Mouse (Mus musculus) CH12.LX (cell line): ENCODE results near the gene Eps8. TPM values are rescaled to one million over a fixed set of nuclear protein-coding genes. Genes with fewer than 3 reads are reported as not detected.

Experiments
- DNase-seq: peaks from one replicate; pipeline ENCODE4 v3.0.0-alpha.2; 2013; ENCODE audit errors: extremely low read depth
- H3K27ac ChIP-seq: 2 replicates; pipeline ENCODE4 v1.5.1; 2012; ENCODE audit warnings: low read depth, mild to moderate bottlenecking, control low read depth, moderate library complexity; ENCODE audit not compliant: insufficient read depth
- H3K27me3 ChIP-seq: replicated peaks from 2 replicates; pipeline ENCODE3; 2012; ENCODE audit warnings: inconsistent platforms
- H3K36me3 ChIP-seq, 2 experiments: replicated peaks in 1 of 2; 2 replicates each; pipeline versions ENCODE3 to v1.6.1; 2012; ENCODE audit warnings: inconsistent platforms in 1 of 2, low read length in 1 of 2, mild to moderate bottlenecking in 1 of 2, mixed read lengths in 1 of 2, moderate library complexity in 1 of 2; ENCODE audit not compliant: control insufficient read depth in 1 of 2, insufficient read depth in 1 of 2
- H3K4me1 ChIP-seq, 2 experiments: 2 replicates each; pipeline ENCODE4 v1.6.1; 2012; ENCODE audit warnings: inconsistent platforms in 1 of 2, moderate library complexity in 1 of 2; ENCODE audit not compliant: insufficient read depth in 2 of 2, control insufficient read depth in 1 of 2
- H3K4me2 ChIP-seq: 2 replicates; pipeline ENCODE4 v1.6.1; 2012; ENCODE audit warnings: low read depth, mild to moderate bottlenecking, control low read depth; ENCODE audit not compliant: poor library complexity, insufficient read depth, severe bottlenecking
- H3K4me3 ChIP-seq, 3 experiments: fragments of 150-350 bp in 1 of 3; sonication (generic) in 1 of 3; replicated peaks in 1 of 3; 2 replicates each; pipeline versions ENCODE3 to v1.5.1; 2011 to 2012; ENCODE audit warnings: low read depth in 2 of 3, low read length in 2 of 3, mild to moderate bottlenecking in 2 of 3, moderate library complexity in 2 of 3, control low read depth in 1 of 3, improper control_type of control experiment in 1 of 3, inconsistent platforms in 1 of 3, mixed read lengths in 1 of 3; ENCODE audit not compliant: poor library complexity in 1 of 3
- H3K79me2 ChIP-seq: replicated peaks from 2 replicates; pipeline ENCODE4 v1.6.1; 2012; ENCODE audit warnings: mild to moderate bottlenecking, moderate library complexity; ENCODE audit not compliant: control insufficient read depth, poor library complexity, insufficient read depth, severe bottlenecking; ENCODE audit errors: extremely low read depth
- H3K9ac ChIP-seq: 2 replicates; pipeline ENCODE4 v1.6.1; 2012; ENCODE audit warnings: low read depth, mild to moderate bottlenecking, control low read depth, moderate library complexity; ENCODE audit not compliant: insufficient read depth
- H3K9me3 ChIP-seq: replicated peaks from 2 replicates; pipeline ENCODE3; 2012; ENCODE audit warnings: low read length, inconsistent platforms, mixed read lengths
- CTCF ChIP-seq, 2 experiments: IDR thresholded peaks in 1 of 2; conservative IDR thresholded peaks in 1 of 2; 2 replicates each; pipeline ENCODE4 v1.5.1; 2011 to 2012; ENCODE audit warnings: low read depth in 2 of 2, low read length in 2 of 2, improper control_type of control experiment in 1 of 2, inconsistent platforms in 1 of 2, mild to moderate bottlenecking in 1 of 2, moderate library complexity in 1 of 2
- E2F4 ChIP-seq: IDR thresholded peaks from 2 replicates; pipeline ENCODE4 v1.6.1; 2011; ENCODE audit warnings: low read depth, low read length, improper control_type of control experiment; ENCODE audit not compliant: insufficient replicate concordance
- EP300 ChIP-seq: IDR thresholded peaks from 2 replicates; pipeline ENCODE4 v1.6.1; 2011; ENCODE audit warnings: low read length, improper control_type of control experiment
- ETS1 ChIP-seq: conservative IDR thresholded peaks from 2 replicates; pipeline ENCODE4 v1.6.1; 2012; ENCODE audit warnings: low read depth, mild to moderate bottlenecking, inconsistent platforms, low read length, improper control_type of control experiment, moderate library complexity
- JUND ChIP-seq: conservative IDR thresholded peaks from 2 replicates; pipeline ENCODE4 v1.6.1; 2011; ENCODE audit warnings: low read depth, low read length, improper control_type of control experiment
- MAFK ChIP-seq: IDR thresholded peaks from 2 replicates; pipeline ENCODE4 v1.6.1; 2011; ENCODE audit warnings: low read length, improper control_type of control experiment; ENCODE audit not compliant: insufficient replicate concordance
- MAX ChIP-seq: IDR thresholded peaks from 2 replicates; pipeline ENCODE4 v1.6.1; 2011; ENCODE audit warnings: low read length, improper control_type of control experiment
- MXI1 ChIP-seq: IDR thresholded peaks from 2 replicates; pipeline ENCODE4 v1.6.1; 2011; ENCODE audit warnings: mild to moderate bottlenecking, low read depth, low read length, improper control_type of control experiment
- MYC ChIP-seq: IDR thresholded peaks from 2 replicates; pipeline ENCODE4 v1.6.1; 2011; ENCODE audit warnings: low read depth, mild to moderate bottlenecking, improper control_type of control experiment, low read length
- NELFE ChIP-seq: IDR thresholded peaks from 2 replicates; pipeline ENCODE4 v1.6.1; 2011; ENCODE audit warnings: low read depth, low read length, improper control_type of control experiment
- POLR2A ChIP-seq: IDR thresholded peaks from 2 replicates; pipeline ENCODE4 v1.6.1; 2011; ENCODE audit warnings: low read depth, mild to moderate bottlenecking, improper control_type of control experiment, low read length
- POLR2AphosphoS2 ChIP-seq: IDR thresholded peaks from 2 replicates; pipeline ENCODE4 v1.6.1; 2011; ENCODE audit warnings: low read depth, low read length, improper control_type of control experiment
- TBP ChIP-seq: conservative IDR thresholded peaks from 2 replicates; pipeline ENCODE4 v1.6.1; 2011; ENCODE audit warnings: low read depth, low read length, improper control_type of control experiment
- UBTF ChIP-seq: IDR thresholded peaks from 2 replicates; pipeline ENCODE4 v1.6.1; 2012; ENCODE audit warnings: low read depth, mild to moderate bottlenecking, inconsistent platforms, low read length, improper control_type of control experiment, moderate library complexity
- USF1 ChIP-seq: IDR thresholded peaks from 2 replicates; pipeline ENCODE4 v1.6.1; 2014; ENCODE audit warnings: low read depth, mild to moderate bottlenecking, inconsistent platforms, low read length, improper control_type of control experiment
- ZC3H11A ChIP-seq: IDR thresholded peaks from 2 replicates; pipeline ENCODE4 v1.6.1; 2012; ENCODE audit warnings: low read depth, mild to moderate bottlenecking, inconsistent platforms, low read length, improper control_type of control experiment
- ZKSCAN1 ChIP-seq: IDR thresholded peaks from 2 replicates; pipeline ENCODE4 v1.6.1; 2012; ENCODE audit warnings: low read depth, inconsistent platforms, low read length, improper control_type of control experiment, borderline replicate concordance
- ZNF384 ChIP-seq: IDR thresholded peaks from 2 replicates; pipeline ENCODE4 v1.6.1; 2012; ENCODE audit warnings: low read depth, low read length, improper control_type of control experiment, inconsistent platforms
- dilution Hi-C: fragments of 300-500 bp; cut with MboI; formaldehyde crosslinking; loops from 2 replicates; pipeline ENCODE4 v1.14.3; 2020; ENCODE audit warnings: low sequenced_read_pairs; ENCODE audit not compliant: extremely low pct_unique_long_range_greater_than_20kb, extremely low pct_ligation_motif_present
- in situ Hi-C: fragments of 300-500 bp; cut with MboI; formaldehyde crosslinking; loops from 3 replicates; pipeline ENCODE4 v1.14.3; 2019; ENCODE audit warnings: low sequenced_read_pairs, low pct_ligation_motif_present, low pct_unique_long_range_greater_than_20kb, mixed read lengths
- polyA plus RNA-seq: library from polyadenylated mRNA; unstranded; fragments of >175 nt; gene quantifications from 2 replicates; pipeline ENCODE4 v1.2.1, GENCODE M21; 2012; ENCODE audit warnings: low read depth; ENCODE audit not compliant: insufficient read length
- total RNA-seq, 2 experiments: library from RNA; depleted of rRNA; stranded (reverse); fragments of 300-350 nt in 1 of 2; fragments of >200 nt in 1 of 2; gene quantifications; 2 replicates each; pipeline ENCODE4 v1.2.3; 2012 to 2014

Gene Eps8
- total and polyA plus RNA-seq, 3 experiments, result 2.2 to 7.4 (median 2.2) TPM

- dilution Hi-C loops, result no loop called here
- no peak overlapping the region for H3K4me3 ChIP-seq
- H3K27me3 ChIP-seq, result no peaks in the 10 kb centered on the region
- H3K9ac ChIP-seq, result no peak overlapping the region
- no peaks in the 10 kb centered on the region for H3K36me3 ChIP-seq
- H3K27ac ChIP-seq, result no peak overlapping the region
- TF ChIP-seq EP300, result no peak
- TF ChIP-seq ZKSCAN1, result no peak
- no peak for TF ChIP-seq E2F4
- TF ChIP-seq ZNF384, result no peak
- TF ChIP-seq ETS1, result no peak
- no peak for TF ChIP-seq UBTF
- no peak for TF ChIP-seq POLR2A
- no peak for TF ChIP-seq MAX
- TF ChIP-seq CTCF (conservative IDR thresholded peaks at IDR 0.05 in 1 of 2, IDR thresholded peaks at IDR 0.05 in 1 of 2; ENCODE audit: low read depth in 2 of 2, low read length in 2 of 2), result no peak
- TF ChIP-seq TBP, result no peak
- TF ChIP-seq USF1, result no peak
- TF ChIP-seq MXI1, result no peak
- TF ChIP-seq POLR2AphosphoS2, result no peak
- no peak for TF ChIP-seq JUND
- TF ChIP-seq MAFK, result no peak
- TF ChIP-seq ZC3H11A, result no peak
- in situ Hi-C loops, result no loop called here
- peaks cover 0 to 5% of the 10 kb centered on the region in 2 experiments; a peak in 1 of 4 replicates for H3K4me1 ChIP-seq
- H3K79me2 ChIP-seq, result no peaks in the 10 kb centered on the region
- H3K9me3 ChIP-seq, result no peaks in the 10 kb centered on the region
- DNase-seq, result no peak
- no peak overlapping the region for H3K4me2 ChIP-seq
Measured at GRCm38 (mm10) chr6:137636131-137636530, 18.5 kb downstream of the Eps8 start.

GRCm38 (mm10) chr6:137633626-137634025 lies 21.1 kb downstream of the Eps8 start:
- DNase-seq, result no peak
- Histone ChIP-seq H3K4me1 (peaks cover 0 to 2% of the 10 kb centered on the region in 2 experiments; a peak in 1 of 4 replicates), H3K9ac (no peak overlapping the region), H3K9me3 (no peaks in the 10 kb centered on the region), H3K4me2 (no peak overlapping the region), H3K79me2 (no peaks in the 10 kb centered on the region), H3K4me3 (no peak overlapping the region), H3K27me3 (no peaks in the 10 kb centered on the region), H3K36me3 (no peaks in the 10 kb centered on the region), H3K27ac (no peak overlapping the region)
- no peak for TF ChIP-seq ZNF384
- TF ChIP-seq ETS1, result no peak
- TF ChIP-seq MYC, result no peak
- no peak for TF ChIP-seq CTCF (conservative IDR thresholded peaks at IDR 0.05 in 1 of 2, IDR thresholded peaks at IDR 0.05 in 1 of 2; ENCODE audit: low read depth in 2 of 2, low read length in 2 of 2)
- TF ChIP-seq NELFE, result no peak
- dilution Hi-C loops, result no loop called here
- in situ Hi-C loops, result no loop called here
